Mouse (Mus musculus) small intestine, adult 2 months (tissue): ENCODE data around the gene Gm20388. TPM values are rescaled to one million over a fixed set of nuclear protein-coding genes. Genes with fewer than 3 reads are reported as not detected.

Experiments
- H3K27ac ChIP-seq: fragments of 200-500 bp; 2 replicates; pipeline ENCODE4 v1.5.1; 2012; ENCODE audit warnings: low read depth, low read length, control low read depth, inconsistent platforms; ENCODE audit not compliant: insufficient read depth
- H3K27me3 ChIP-seq: fragments of 200-500 bp; 2 replicates; pipeline ENCODE4 v1.6.1; 2012; ENCODE audit warnings: mild to moderate bottlenecking, moderate library complexity, low read length, inconsistent platforms; ENCODE audit not compliant: control insufficient read depth, insufficient read depth
- H3K36me3 ChIP-seq: fragments of 200-500 bp; 2 replicates; pipeline ENCODE4 v1.6.1; 2012; ENCODE audit warnings: mild to moderate bottlenecking, low read length, control low read depth, inconsistent platforms; ENCODE audit not compliant: control insufficient read depth, insufficient read depth
- H3K4me1 ChIP-seq: fragments of 200-500 bp; 2 replicates; pipeline ENCODE4 v1.6.1; 2012; ENCODE audit warnings: low read length, inconsistent platforms, mixed read lengths; ENCODE audit not compliant: control insufficient read depth, insufficient read depth, insufficient read length
- H3K4me3 ChIP-seq: fragments of 200-500 bp; 2 replicates; pipeline ENCODE4 v1.5.1; 2012; ENCODE audit warnings: low read depth, mild to moderate bottlenecking, control low read depth, inconsistent platforms, low read length, moderate library complexity
- CTCF ChIP-seq: fragments of 200-500 bp; IDR thresholded peaks from 2 replicates; pipeline ENCODE4 v1.5.1; 2012; ENCODE audit warnings: low read depth, mild to moderate bottlenecking, control low read depth, inconsistent platforms, low read length, moderate library complexity, mixed read lengths; ENCODE audit not compliant: insufficient replicate concordance, insufficient read length; ENCODE audit errors: extremely low read depth
- POLR2A ChIP-seq: fragments of 200-500 bp; IDR thresholded peaks from 2 replicates; pipeline ENCODE4 v1.6.1; 2012; ENCODE audit warnings: low read depth, mild to moderate bottlenecking, control low read depth, inconsistent platforms, low read length, moderate library complexity
- WGBS: fragments of 180-500 bp; shearing (Covaris S2); methylation state at CpG from one replicate; pipeline ENCODE4 v1.1.7; 2018; 5-methylcytosine and 5-hydroxymethylcytosine counted together
- polyA plus RNA-seq: library from polyadenylated mRNA; depleted of rRNA; stranded (reverse); fragments of >200 nt; gene quantifications from 2 replicates; pipeline ENCODE4 v1.2.3, GENCODE M21; 2012

Gene Gm20388
- polyA plus RNA-seq, 1 experiment = 37.3 TPM

- TF ChIP-seq CTCF = no peak
- TF ChIP-seq POLR2A = no peak
- no peak overlapping the region for H3K4me3 ChIP-seq
- H3K27ac ChIP-seq = no peak overlapping the region
- 79% methylated on average over 4 of the region's 4 CpGs for WGBS
- H3K36me3 ChIP-seq = no peaks in the 10 kb centered on the region
- H3K4me1 ChIP-seq = no peaks in the 10 kb centered on the region
- no peaks in the 10 kb centered on the region for H3K27me3 ChIP-seq
Observed at GRCm38 (mm10) chr8:119997266-119997665, 86.6 kb downstream of the Gm20388 start.

DNA sequence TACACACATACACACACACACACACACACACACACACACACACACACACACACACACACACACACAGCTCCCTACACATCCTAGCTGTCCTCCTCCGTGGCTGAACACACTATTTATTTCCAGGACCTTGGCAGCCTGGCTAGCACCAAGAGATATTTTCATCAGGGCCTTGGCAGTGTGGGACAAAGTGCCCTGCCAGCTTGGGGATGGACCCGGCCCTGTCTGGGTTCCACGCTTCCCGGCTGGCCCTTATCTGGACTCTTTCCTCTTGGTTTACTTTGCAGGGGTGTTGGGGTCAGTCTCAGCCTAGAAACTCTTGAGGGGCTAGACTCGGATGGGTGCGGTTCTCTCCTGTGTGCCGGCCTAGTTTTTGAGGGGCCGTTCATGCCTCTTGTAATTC is 89.8 kb downstream of the Gm20388 start:
- Histone ChIP-seq H3K4me3 (no peak overlapping the region), H3K36me3 (no peaks in the 10 kb centered on the region), H3K4me1 (0 out of 2 replicates have a peak, but pooled peaks cover 1% of the 10 kb centered on the region), H3K27me3 (no peaks in the 10 kb centered on the region), H3K27ac (no peak overlapping the region)
- WGBS = 32% methylated on average over 8 of the region's 8 CpGs
- TF ChIP-seq POLR2A = no peak
- TF ChIP-seq CTCF = no peak

GRCm38 (mm10) chr8:120001712-120002111 is 91.1 kb downstream of the Gm20388 start:
- H3K36me3 ChIP-seq = no peaks in the 10 kb centered on the region
- WGBS = 52% methylated on average over 7 of the region's 7 CpGs
- H3K4me3 ChIP-seq = no peak overlapping the region
- 0 out of 2 replicates have a peak, but pooled peaks cover 1% of the 10 kb centered on the region for H3K4me1 ChIP-seq
- 0 out of 2 replicates have a peak overlapping the region, but pooled peaks have one; percentile 7 for H3K27ac ChIP-seq
- no peaks in the 10 kb centered on the region for H3K27me3 ChIP-seq
- TF ChIP-seq CTCF (no peak), POLR2A (no peak)

DNA sequence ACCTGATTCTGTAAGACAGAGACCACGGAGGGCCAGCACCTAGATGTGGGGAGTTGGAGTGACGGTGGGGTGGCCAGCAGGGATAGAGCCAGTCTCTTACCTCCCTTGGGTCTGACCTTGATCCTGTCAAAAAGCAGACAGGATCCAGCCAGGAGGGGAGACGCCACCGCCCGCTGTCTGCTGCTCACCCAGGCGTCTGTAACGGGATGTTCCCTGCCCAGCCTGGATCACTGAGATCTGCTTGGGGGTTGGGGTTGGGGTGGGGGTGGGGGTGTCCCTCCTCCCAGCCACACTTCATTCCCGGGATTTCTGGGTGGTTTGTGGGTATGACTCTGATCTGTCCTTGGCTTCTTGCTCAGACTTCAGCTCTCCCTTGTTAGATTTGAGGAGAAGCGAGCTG is 91.7 kb downstream of the Gm20388 start:
- WGBS = 63% methylated on average over 9 of the region's 9 CpGs
- Histone ChIP-seq H3K36me3 (no peaks in the 10 kb centered on the region), H3K27ac (no peak overlapping the region), H3K4me1 (0 out of 2 replicates have a peak, but pooled peaks cover 1% of the 10 kb centered on the region), H3K27me3 (no peaks in the 10 kb centered on the region), H3K4me3 (no peak overlapping the region)
- TF ChIP-seq POLR2A (no peak), CTCF (no peak)

DNA sequence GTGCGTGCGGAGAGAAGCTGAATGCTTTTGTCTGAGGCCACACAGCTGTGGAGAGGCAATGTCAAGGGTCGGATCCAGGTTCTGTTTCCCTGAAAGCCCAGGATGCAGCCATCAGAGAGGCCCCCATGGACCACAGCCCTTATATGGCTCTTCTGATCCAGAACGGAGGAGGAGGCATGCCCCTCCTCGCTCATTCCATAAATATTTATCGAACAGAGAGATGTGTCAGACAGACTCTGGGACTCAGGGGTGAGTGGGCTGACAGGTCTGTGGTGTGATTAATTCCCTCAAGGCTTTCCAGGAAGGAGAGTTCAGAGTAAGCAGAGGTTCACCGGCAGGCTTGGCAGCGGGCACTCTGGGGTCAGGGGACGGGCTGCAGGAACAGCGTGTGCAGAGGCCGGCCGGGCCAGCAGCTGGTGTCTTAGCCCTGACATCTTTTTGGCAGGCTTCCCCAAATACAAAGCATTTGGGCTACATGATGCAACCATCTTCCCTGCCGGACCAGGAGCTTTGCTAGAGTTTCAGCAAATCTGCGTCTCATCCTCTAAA is 93.6 kb downstream of the Gm20388 start:
- peaks cover 1% of the 10 kb centered on the region; the same call in 1 of the 2 replicates for H3K4me1 ChIP-seq
- no peak overlapping the region for H3K4me3 ChIP-seq
- H3K36me3 ChIP-seq = no peaks in the 10 kb centered on the region
- H3K27ac ChIP-seq = peak overlapping the region; percentile 39; the same call in 1 of the 2 replicates
- TF ChIP-seq POLR2A = no peak
- 35% methylated on average over 14 of the region's 14 CpGs for WGBS
- no peaks in the 10 kb centered on the region for H3K27me3 ChIP-seq

- TF ChIP-seq POLR2A (no peak), CTCF (no peak)
- H3K27me3 ChIP-seq = no peaks in the 10 kb centered on the region
- H3K27ac ChIP-seq = peak overlapping the region; percentile 20; the same call in 1 of the 2 replicates
- H3K4me1 ChIP-seq = peaks cover 4% of the 10 kb centered on the region; the same call in 1 of the 2 replicates
- no peak overlapping the region for H3K4me3 ChIP-seq
- no peaks in the 10 kb centered on the region for H3K36me3 ChIP-seq
- 38% methylated on average over 2 of the region's 2 CpGs for WGBS
Observed at GRCm38 (mm10) chr8:120004705-120005381, 94.2 kb downstream of the Gm20388 start.

- no peak overlapping the region for H3K27ac ChIP-seq
- no peak overlapping the region for H3K4me3 ChIP-seq
- WGBS = 41% methylated on average over 9 of the region's 9 CpGs
- no peak for TF ChIP-seq CTCF
- no peak for TF ChIP-seq POLR2A
- H3K36me3 ChIP-seq = no peaks in the 10 kb centered on the region
- peaks cover 4% of the 10 kb centered on the region; the same call in 1 of the 2 replicates for H3K4me1 ChIP-seq
- no peaks in the 10 kb centered on the region for H3K27me3 ChIP-seq
Observed at GRCm38 (mm10) chr8:120006645-120007160, 96.1 kb downstream of the Gm20388 start.
